Mouse (Mus musculus) lung, adult 2 months (tissue): Measurements from ENCODE around the gene Slc8a1.

Source experiments
- CTCF ChIP-seq: fragments of 200-500 bp; IDR thresholded peaks from 2 replicates; pipeline ENCODE4 v1.5.1; 2011; ENCODE audit warnings: mild to moderate bottlenecking, low read length, control low read depth; ENCODE audit not compliant: insufficient read depth
- POLR2A ChIP-seq: fragments of 200-500 bp; IDR thresholded peaks from 2 replicates; pipeline ENCODE4 v1.6.1; 2011; ENCODE audit warnings: low read depth, mild to moderate bottlenecking, control low read depth, low read length, borderline replicate concordance; ENCODE audit errors: extremely low read depth

- TF ChIP-seq CTCF (no peak), POLR2A (no peak)
These were observed 130.7 kb downstream of the Slc8a1 start for GRCm38 (mm10) chr17:81607515-81607914.
